Mouse (Mus musculus): ENCODE measurements around the gene Bcar3. TPM values are rescaled to one million over a fixed set of nuclear protein-coding genes. Genes with fewer than 3 reads are reported as not detected.

The Bcar3 gene
- polyA plus RNA-seq, 1 experiment from 2014 or later, result 23.4 TPM

DNA sequence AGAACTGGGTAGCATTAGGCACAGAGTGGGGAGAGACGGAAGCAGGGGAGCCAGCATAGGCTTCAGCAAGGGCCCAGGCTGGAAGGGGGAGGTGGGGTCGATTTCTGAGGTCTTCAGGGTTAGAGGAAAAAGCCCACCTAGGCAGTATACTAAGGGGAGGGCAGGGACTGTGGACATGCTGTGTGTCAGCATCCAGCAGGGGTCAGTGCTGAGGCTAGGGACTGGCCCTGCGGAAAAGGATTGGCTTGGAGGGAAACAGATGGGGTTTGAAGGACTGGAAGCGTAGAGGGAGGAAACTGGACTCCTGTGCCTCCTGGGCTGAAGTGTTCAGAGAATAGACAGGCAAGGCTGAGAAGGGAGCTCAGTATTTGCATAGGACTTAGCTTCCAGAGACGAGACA, 215.1 kb downstream of the Bcar3 start:
- 33% methylated on average over 5 of the region's 5 CpGs for WGBS
- peaks cover 25% of the 10 kb centered on the region for H3K4me1 ChIP-seq (replicated peaks)

DNA sequence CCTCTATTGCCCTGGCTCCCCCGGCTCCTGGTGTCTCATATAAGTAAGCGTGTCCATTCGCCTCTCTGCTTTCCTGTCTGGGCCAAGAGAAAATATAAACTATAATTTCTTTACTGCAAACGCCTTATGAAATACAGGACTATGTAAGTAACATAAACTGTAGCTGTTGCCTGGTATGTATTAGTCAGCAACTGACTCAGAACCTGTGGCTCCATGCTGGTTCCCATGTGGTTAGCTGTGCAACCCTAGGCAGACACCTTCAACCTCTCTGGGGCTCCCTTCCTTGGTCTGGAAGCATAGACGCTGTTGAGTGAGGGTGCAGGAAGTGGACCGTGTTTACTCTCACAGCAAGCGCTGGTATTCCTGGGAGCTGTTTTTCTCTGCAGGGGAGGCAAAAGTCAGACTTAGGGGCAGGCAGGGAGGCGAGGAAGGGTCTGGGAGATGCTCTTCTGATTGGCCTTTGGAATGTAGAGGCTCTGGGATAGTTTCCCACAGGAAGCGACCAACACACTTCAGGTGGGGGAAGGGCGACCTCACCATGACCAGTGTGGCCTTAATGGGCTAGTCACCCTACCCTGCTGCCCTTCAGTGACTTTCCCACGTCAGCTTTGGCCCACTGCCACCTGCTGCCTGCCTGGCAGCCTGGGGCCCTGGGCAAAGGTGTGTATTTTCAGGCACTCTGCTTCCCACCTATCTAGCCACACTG, 215.8 kb downstream of the Bcar3 start:
- Histone ChIP-seq H3K36me3 (no peaks in the 10 kb centered on the region), H3K9me3 (no peaks in the 10 kb centered on the region), H3K4me1 (replicated peaks) (peaks cover 22% of the 10 kb centered on the region), H3K27me3 (replicated peaks) (no peaks in the 10 kb centered on the region), H3K4me3 (replicated peaks) (no peak overlapping the region), H3K4me2 (replicated peaks) (peak overlapping the region; percentile 38), H3K9ac (no peak overlapping the region), H3K27ac (peak overlapping the region; percentile 92)
- 46% methylated on average over 11 of the region's 11 CpGs for WGBS
- peak; percentile 5 for ATAC-seq

More for the DNA sequence above, 215.1 kb downstream of the Bcar3 start:
- Histone ChIP-seq H3K36me3 (no peaks in the 10 kb centered on the region), H3K27ac (peak overlapping the region; percentile 92), H3K4me2 (replicated peaks) (no peak overlapping the region), H3K9me3 (no peaks in the 10 kb centered on the region), H3K4me3 (replicated peaks) (no peak overlapping the region), H3K27me3 (replicated peaks) (no peaks in the 10 kb centered on the region), H3K9ac (no peak overlapping the region)
- no peak for ATAC-seq

DNA sequence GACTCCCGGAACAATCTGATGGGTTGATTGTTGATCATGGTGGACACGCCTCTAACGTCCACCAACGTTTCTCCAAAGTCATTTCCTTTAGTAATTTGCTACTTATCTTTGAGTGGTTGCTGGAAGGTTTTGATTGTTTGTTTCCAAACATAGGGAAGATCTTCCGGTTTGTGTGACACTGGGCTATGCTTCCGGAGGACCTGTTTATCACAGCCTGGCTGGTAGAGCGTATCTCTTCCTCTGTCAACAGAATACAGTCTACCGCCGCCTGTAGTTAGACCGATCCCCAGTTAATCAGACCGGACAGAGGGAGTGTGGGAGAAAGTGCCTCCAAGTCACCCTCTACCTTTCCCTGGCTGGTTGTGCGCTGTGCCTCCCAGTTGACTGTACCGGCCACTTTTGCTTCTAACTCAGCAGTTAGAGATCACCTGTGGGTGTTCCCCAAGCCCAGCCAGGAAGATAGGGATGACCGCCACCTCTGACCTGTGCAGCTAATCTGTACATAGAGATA, 216.4 kb downstream of the Bcar3 start:
- peaks cover 19% of the 10 kb centered on the region for H3K4me1 ChIP-seq (replicated peaks)
- 58% methylated on average over 14 of the region's 14 CpGs for WGBS

DNA sequence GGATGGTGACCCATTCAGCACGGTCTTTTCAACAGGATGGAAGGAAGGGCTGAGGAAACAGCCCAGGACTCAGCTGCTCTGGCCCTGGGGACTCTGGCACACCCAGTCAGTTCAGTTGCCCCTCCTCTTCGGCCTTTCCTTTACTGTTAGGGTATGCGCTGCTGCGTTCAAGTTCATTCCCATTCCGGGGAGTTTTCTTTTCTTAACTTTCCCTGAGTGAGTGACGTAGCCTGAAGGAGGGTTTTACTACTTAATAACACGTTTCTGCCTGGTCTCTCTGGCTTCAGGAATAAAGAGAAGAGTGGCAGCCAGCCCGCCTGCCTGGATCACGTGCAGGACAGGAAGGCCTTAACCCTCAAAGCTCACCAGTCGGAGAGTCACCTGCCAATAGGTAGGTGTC, 217.0 kb downstream of the Bcar3 start:
- peak overlapping the region; percentile 92 for H3K27ac ChIP-seq
- peak; percentile 37 for ATAC-seq
- H3K4me2 ChIP-seq (replicated peaks), result peak overlapping the region; percentile 38
- no peak overlapping the region for H3K4me3 ChIP-seq (replicated peaks)
- peaks cover 25% of the 10 kb centered on the region for H3K4me1 ChIP-seq (replicated peaks)
- H3K27me3 ChIP-seq (replicated peaks), result no peaks in the 10 kb centered on the region
- no peaks in the 10 kb centered on the region for H3K9me3 ChIP-seq
- 57% methylated on average over 10 of the region's 10 CpGs for WGBS
- H3K9ac ChIP-seq, result no peak overlapping the region
- no peaks in the 10 kb centered on the region for H3K36me3 ChIP-seq

More for the DNA sequence above, 216.4 kb downstream of the Bcar3 start:
- H3K9me3 ChIP-seq, result no peaks in the 10 kb centered on the region
- H3K4me3 ChIP-seq (replicated peaks), result no peak overlapping the region
- H3K27ac ChIP-seq, result peak overlapping the region; percentile 92
- H3K36me3 ChIP-seq, result no peaks in the 10 kb centered on the region
- H3K4me2 ChIP-seq (replicated peaks), result peak overlapping the region; percentile 38
- H3K27me3 ChIP-seq (replicated peaks), result no peaks in the 10 kb centered on the region
- 0 out of 2 replicates have a peak, but pooled peaks have one; percentile 4 for ATAC-seq
- H3K9ac ChIP-seq, result no peak overlapping the region

DNA sequence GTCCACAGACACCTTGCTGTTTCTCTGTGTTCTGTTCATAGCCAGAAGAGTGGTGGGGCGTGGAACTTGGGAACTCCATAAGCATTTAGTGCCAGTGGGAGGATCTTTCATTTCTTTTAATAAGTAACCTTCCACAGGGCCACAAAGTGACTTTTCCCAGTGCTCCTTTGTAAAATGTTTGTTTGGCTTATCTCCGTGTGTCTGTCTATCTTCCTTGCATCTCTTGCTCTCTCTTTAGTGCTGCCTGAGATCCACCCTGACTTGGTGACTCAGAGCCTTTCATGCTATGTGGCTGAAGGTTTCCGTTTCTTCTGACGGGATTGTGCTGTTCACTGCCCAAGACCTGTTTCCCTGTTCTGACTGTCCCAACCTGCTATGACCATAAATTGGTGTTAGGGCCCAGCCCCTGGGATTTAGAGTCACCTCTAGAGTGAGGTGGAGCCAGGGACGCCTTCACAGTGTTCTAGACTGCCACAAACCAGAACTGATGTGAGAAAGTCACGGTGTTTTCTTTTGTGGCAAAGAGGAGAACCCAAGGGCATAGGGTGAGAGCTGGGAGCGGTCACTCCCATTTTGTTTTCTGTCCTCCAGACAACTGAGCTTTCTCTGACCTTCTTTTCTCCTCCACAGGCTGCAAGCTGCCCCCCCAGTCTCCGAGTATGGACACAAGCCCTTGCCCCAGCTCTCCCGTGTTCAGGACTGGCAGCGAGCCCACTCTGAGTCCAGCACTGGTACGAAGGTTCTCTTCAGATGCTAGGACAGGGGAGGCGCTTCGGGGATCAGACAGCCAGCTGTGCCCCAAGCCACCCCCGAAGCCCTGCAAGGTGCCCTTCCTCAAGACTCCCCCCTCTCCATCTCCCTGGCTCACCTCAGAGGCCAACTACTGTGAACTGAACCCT, 218.0 kb downstream of the Bcar3 start:
- peak overlapping the region; percentile 27 for H3K4me3 ChIP-seq (replicated peaks)
- peak overlapping the region; percentile 52 for H3K4me2 ChIP-seq (replicated peaks)
- no peaks in the 10 kb centered on the region for H3K36me3 ChIP-seq
- H3K4me1 ChIP-seq (replicated peaks), result peaks cover 32% of the 10 kb centered on the region
- no peaks in the 10 kb centered on the region for H3K27me3 ChIP-seq (replicated peaks)
- peak; percentile 65 for ATAC-seq
- 65% methylated on average over 14 of the region's 14 CpGs for WGBS
- H3K9ac ChIP-seq, result peak overlapping the region; percentile 21
- peak overlapping the region; percentile 92 for H3K27ac ChIP-seq
- no peaks in the 10 kb centered on the region for H3K9me3 ChIP-seq

DNA sequence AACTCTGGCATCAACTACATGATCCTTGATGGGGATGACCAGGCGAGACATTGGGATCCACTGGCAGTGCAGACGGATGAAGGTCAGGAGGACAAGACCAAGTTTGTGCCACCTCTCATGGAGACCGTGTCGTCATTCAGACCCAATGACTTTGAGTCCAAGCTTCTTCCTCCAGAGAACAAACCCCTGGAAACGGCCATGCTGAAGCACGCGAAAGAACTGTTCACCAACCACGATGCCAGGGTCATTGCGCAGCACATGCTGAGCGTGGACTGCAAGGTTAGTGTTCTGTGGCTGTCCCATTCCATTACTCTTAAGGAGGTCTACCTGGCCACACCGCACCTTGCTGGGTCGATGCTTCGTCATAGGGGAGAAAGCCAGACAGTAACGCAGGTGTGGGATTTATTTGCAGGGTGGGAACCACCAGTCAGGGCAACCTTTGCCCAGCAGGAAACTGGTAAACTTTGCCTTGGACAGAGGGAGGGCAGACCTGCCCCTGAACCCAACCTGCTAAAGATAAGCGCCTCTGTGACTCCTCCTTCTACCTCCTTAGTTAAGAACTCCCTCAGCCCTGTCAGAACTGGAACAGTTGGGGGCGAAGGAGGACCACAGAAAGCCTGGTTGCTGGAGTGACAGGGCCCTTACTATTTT, 218.9 kb downstream of the Bcar3 start:
- peak overlapping the region; percentile 27 for H3K4me3 ChIP-seq (replicated peaks)
- ATAC-seq, result peak; percentile 79
- WGBS, result 76% methylated on average over 16 of the region's 16 CpGs

DNA sequence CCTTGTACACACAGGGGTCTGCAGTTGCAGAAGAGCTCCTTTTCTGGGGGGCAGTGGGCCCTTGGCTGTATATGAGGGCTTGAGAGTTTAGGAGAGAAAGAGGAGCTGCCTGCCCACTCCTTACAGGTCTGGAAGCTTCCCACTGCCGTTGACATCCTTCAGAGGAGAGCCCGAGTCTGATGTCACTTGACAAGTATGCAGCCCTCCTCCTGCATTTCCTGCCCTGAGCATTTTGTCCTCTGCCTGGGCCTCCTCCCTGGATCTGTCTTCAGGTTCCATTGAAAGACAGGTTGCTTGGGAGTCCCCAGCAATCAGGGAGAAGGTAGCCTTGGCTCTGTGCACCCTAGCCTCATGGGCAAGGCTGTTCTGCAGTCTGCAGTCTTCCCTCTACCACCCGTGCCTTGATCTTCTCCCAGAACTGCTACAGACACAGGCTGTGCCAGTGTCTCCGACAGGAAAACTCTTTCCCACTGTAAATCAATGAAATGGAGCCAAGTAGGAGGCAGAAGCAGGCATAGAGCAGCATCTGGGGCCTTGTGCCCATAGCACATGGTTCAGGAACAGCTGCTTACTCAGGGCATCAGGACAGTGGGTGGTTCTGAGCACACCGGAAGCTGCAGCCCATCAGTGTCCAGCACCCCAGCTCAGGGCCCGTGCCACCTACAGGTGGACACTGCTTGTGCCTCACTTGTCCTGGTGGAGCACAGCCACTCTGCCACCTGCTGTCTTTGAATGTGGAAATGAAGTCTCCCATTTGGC, 221.8 kb downstream of the Bcar3 start:
- H3K9ac ChIP-seq, result no peak overlapping the region
- no peak overlapping the region; the same call in 1 of the 2 replicates for H3K4me2 ChIP-seq (replicated peaks)
- WGBS, result 64% methylated on average over 6 of the region's 6 CpGs
- H3K4me3 ChIP-seq (replicated peaks), result no peak overlapping the region
- H3K27ac ChIP-seq, result no peak overlapping the region
- H3K36me3 ChIP-seq, result no peaks in the 10 kb centered on the region; the same call in 1 of the 2 replicates
- H3K27me3 ChIP-seq (replicated peaks), result no peaks in the 10 kb centered on the region
- H3K9me3 ChIP-seq, result no peaks in the 10 kb centered on the region
- peaks cover 29% of the 10 kb centered on the region for H3K4me1 ChIP-seq (replicated peaks)
- no peak for ATAC-seq

More for the DNA sequence above, 218.9 kb downstream of the Bcar3 start:
- Histone ChIP-seq H3K4me1 (replicated peaks) (peaks cover 39% of the 10 kb centered on the region), H3K9me3 (no peaks in the 10 kb centered on the region), H3K9ac (peak overlapping the region; percentile 21), H3K4me2 (replicated peaks) (peak overlapping the region; percentile 52), H3K27me3 (replicated peaks) (no peaks in the 10 kb centered on the region), H3K36me3 (no peaks in the 10 kb centered on the region), H3K27ac (peak overlapping the region; percentile 92)

DNA sequence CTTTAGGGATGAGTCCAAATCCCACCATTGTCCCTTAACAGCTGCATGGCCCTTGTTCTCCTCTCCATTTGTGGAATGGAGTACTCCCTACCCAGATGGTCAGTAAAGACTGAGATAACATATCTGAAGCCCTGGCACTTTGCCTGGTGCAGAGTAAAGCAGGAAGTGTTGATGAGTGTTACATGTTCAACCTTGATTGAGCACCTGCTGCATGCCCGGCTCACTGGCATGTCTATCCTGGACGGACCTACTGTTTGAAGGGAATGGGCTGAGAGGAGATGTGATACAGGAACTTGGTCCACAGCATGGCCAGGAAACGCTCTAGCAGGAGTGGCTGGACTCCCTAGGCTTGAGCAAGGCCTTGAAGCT, 222.4 kb downstream of the Bcar3 start:
- Histone ChIP-seq H3K9me3 (no peaks in the 10 kb centered on the region), H3K27ac (no peak overlapping the region), H3K4me3 (replicated peaks) (no peak overlapping the region), H3K4me1 (replicated peaks) (peaks cover 28% of the 10 kb centered on the region), H3K4me2 (replicated peaks) (no peak overlapping the region), H3K27me3 (replicated peaks) (no peaks in the 10 kb centered on the region), H3K36me3 (no peaks in the 10 kb centered on the region; the same call in 1 of the 2 replicates), H3K9ac (no peak overlapping the region)
- ATAC-seq, result no peak
- 77% methylated on average over 3 of the region's 3 CpGs for WGBS

DNA sequence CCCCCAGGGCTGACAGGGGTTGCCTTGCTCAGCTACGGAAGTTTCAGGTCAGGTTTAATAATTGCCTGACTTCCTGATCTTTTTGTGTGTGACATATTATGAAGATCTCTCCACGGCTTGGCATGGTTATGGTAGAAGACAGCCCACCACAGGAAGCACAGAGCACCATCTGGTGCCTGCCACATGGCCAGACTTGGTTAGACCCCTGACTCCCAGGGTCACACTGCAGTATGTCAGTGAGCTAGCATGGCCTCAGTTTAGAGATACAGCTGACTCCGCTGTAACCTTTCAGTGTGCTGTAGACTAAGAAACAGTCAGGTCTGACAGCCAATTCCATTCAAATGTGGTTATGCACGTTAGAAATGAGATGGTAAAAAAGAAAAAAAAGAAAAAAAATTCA, 223.8 kb downstream of the Bcar3 start:
- peaks cover 29% of the 10 kb centered on the region for H3K4me1 ChIP-seq (replicated peaks)
- ATAC-seq, result no peak
- no peak overlapping the region for H3K4me2 ChIP-seq (replicated peaks)
- no peaks in the 10 kb centered on the region; the same call in 1 of the 2 replicates for H3K36me3 ChIP-seq
- H3K27ac ChIP-seq, result no peak overlapping the region
- H3K9me3 ChIP-seq, result no peaks in the 10 kb centered on the region
- H3K27me3 ChIP-seq (replicated peaks), result no peaks in the 10 kb centered on the region
- H3K4me3 ChIP-seq (replicated peaks), result no peak overlapping the region
- 68% methylated on average over 4 of the region's 4 CpGs for WGBS
- no peak overlapping the region for H3K9ac ChIP-seq

DNA sequence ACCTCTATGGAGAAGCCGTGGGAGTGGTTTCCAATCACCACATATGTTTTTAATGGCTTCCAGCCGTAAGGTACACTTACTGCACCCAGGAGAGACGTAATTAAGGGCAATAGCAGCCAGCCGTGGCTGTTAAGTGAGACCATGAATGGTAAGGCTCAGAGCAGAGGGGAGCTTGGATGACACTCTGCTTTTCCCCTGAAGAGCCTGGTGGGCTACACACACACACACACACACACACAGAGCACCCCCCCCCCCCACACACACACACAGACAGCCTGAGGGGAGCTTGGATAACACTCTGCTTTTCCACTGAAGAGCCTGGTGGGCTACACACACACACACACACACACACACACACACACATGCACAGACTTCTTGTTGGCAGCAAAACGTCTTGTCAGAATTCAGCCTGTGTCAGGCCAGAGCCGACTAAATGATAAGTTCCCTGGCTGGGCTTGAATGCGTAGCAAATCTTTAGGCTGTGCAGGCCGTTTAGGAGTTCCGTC, 224.3 kb downstream of the Bcar3 start:
- no peak for ATAC-seq
- Histone ChIP-seq H3K27ac (no peak overlapping the region), H3K27me3 (replicated peaks) (no peaks in the 10 kb centered on the region), H3K36me3 (no peaks in the 10 kb centered on the region; the same call in 1 of the 2 replicates), H3K9ac (no peak overlapping the region), H3K4me2 (replicated peaks) (no peak overlapping the region), H3K4me3 (replicated peaks) (no peak overlapping the region), H3K9me3 (no peaks in the 10 kb centered on the region), H3K4me1 (replicated peaks) (peaks cover 29% of the 10 kb centered on the region)
- 44% methylated on average over 9 of the region's 9 CpGs for WGBS

DNA sequence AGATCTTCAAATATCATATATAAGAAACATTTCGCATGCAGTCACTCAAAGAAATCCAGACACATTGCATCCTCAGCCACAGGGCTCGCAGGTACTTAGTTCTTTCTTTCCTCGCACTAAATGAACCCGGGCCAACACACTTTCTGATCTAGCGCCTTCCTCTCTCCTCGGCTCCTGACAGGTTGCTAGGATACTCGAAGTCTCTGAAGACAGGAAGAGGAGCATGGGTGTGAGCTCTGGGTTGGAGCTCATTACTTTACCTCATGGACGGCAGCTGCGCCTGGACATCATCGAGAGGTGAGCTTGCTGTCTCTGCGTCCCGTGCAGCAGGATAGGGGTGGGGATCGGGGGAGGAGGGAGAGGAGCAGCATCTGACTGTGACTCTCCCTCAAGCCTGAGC, 225.1 kb downstream of the Bcar3 start:
- peaks cover 29% of the 10 kb centered on the region for H3K4me1 ChIP-seq (replicated peaks)
- no peak for ATAC-seq
- no peaks in the 10 kb centered on the region for H3K9me3 ChIP-seq
- H3K9ac ChIP-seq, result no peak overlapping the region
- H3K27me3 ChIP-seq (replicated peaks), result no peaks in the 10 kb centered on the region
- 45% methylated on average over 13 of the region's 13 CpGs for WGBS
- H3K27ac ChIP-seq, result no peak overlapping the region
- H3K36me3 ChIP-seq, result no peaks in the 10 kb centered on the region; the same call in 1 of the 2 replicates
- H3K4me3 ChIP-seq (replicated peaks), result no peak overlapping the region
- no peak overlapping the region for H3K4me2 ChIP-seq (replicated peaks)
